Mouse (Mus musculus) liver, postnatal 0 days (tissue): Measurements from ENCODE around the gene Atrnl1.

ENCODE experiments used
- CTCF ChIP-seq: sonication (generic); IDR thresholded peaks from 2 replicates; pipeline ENCODE4 v1.5.1; 2016; ENCODE audit warnings: antibody characterized with exemption, low read depth
- EP300 ChIP-seq: IDR thresholded peaks from 2 replicates; pipeline ENCODE4 v1.6.1; 2016; ENCODE audit warnings: antibody characterized with exemption, low read depth, mild to moderate bottlenecking

- no peak for TF ChIP-seq EP300
- TF ChIP-seq CTCF: no peak
These were observed 484.9 kb downstream of the Atrnl1 start for GRCm38 (mm10) chr19:58095776-58096175.
